Mouse (Mus musculus): ENCODE results near the gene Atxn1.

DNA sequence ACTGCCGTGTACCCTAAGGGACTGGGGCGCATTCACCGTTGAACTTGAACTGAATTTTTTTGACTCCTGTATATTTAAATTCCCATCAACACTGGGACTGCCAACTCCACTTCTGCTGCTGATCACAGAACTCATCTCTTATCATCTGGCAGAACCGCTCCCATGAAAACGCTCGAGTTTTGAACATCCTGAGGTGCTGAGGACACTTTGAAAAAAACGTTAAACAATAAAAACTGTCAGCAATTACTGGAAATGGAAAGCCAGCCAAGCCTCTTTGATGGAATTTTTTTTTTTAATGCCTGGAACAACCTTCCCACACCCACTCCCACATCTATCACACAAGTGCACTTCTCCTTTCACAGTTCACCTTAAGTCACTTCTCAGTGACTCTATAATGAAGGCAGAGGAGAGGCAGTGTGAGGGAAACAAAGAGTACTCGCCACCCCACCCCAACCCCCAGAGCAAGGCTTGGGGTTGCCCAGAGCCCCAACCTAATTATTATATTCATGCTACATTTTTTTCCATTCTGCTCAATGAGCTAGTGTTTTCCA, 137.7 kb downstream of the Atxn1 start:
- TF ChIP-seq CTCF (IDR thresholded peaks at IDR 0.05) (no peak), EP300 (IDR thresholded peaks at IDR 0.05) (no peak)

Data from lung, postnatal 0 days (tissue).